Mouse (Mus musculus) liver, embryonic 14.5 days (tissue): Measurements from ENCODE around the gene Gpr4.

Experiments
- CTCF ChIP-seq: IDR thresholded peaks from 2 replicates; pipeline ENCODE4 v1.5.1; 2016; ENCODE audit warnings: antibody characterized with exemption, low read depth, control low read depth
- EP300 ChIP-seq: IDR thresholded peaks from 2 replicates; pipeline ENCODE4 v1.6.1; 2016; ENCODE audit warnings: antibody characterized with exemption, low read depth

GRCm38 (mm10) chr7:19213385-19213784 lies 1.0 kb downstream of the Gpr4 start:
- TF ChIP-seq EP300 (no peak), CTCF (no peak)
